Mouse (Mus musculus) granulocyte monocyte progenitor cell, adult 5-6 weeks (primary cell): ENCODE data around the gene Gm7849. TPM values are rescaled to one million over a fixed set of nuclear protein-coding genes. Genes with fewer than 3 reads are reported as not detected.
"Not testable (repeated sequence)": the region's sequence is repeated elsewhere in the genome, so short reads cannot be mapped to it uniquely, and the experiment has no call there.

ENCODE experiments used
- ATAC-seq: replicated peaks from 2 replicates; pipeline ENCODE4 v1.8.0; 2016; ENCODE audit warnings: mild to moderate bottlenecking, moderate TSS enrichment, inconsistent platforms; ENCODE audit not compliant: poor library complexity, severe bottlenecking
- total RNA-seq, 2 experiments: library from RNA; stranded (forward) in 1 of 2; stranded (reverse) in 1 of 2; fragments of 200-712, 200-1000 nt in 1 of 2; fragments of >200 nt in 1 of 2; fragmentation: Nextera tagmentation in 1 of 2; gene quantifications; 2 replicates each; pipeline ENCODE4 v1.2.3; 2014 to 2017

Gene Gm7849
- total RNA-seq (2014; fragmentation: Nextera tagmentation) (not detected in 2 replicates), total RNA-seq (2017) (not detected in 2 replicates)

GRCm38 (mm10) chr8:21456460-21456859, at the start of gene Gm7849:
Gene Gm7849 (minus strand): TSS chr8:21456560.
- not testable (repeated sequence) for ATAC-seq

- not testable (repeated sequence) for ATAC-seq
Observed at GRCm38 (mm10) chr8:21427111-21427510, 29.2 kb downstream of the Gm7849 start, which contains the start of gene Defa36. Gene Defa36 (plus strand): TSS chr8:21427411.

Other genes with a start within 250 kb of the Gm7849 start
- gene Gm15292, start 206.8 kb downstream of the Gm7849 start, total RNA-seq (2014; fragmentation: Nextera tagmentation), result not detected in 2 replicates
- gene Gm15292, start 206.8 kb downstream of the Gm7849 start, total RNA-seq (2017), result not detected in 2 replicates
- not detected in 2 replicates for gene Defa27, start 141.0 kb downstream of the Gm7849 start, total RNA-seq (2014; fragmentation: Nextera tagmentation)
- not detected in 2 replicates for gene Defa27, start 141.0 kb downstream of the Gm7849 start, total RNA-seq (2017)
- not detected in 2 replicates for gene Defa29, start 129.5 kb downstream of the Gm7849 start, total RNA-seq (2014; fragmentation: Nextera tagmentation)
- not detected in 2 replicates for gene Defa29, start 129.5 kb downstream of the Gm7849 start, total RNA-seq (2017)
- gene Defa2, start 78.0 kb downstream of the Gm7849 start, total RNA-seq (2014; fragmentation: Nextera tagmentation), result not detected in 2 replicates
- not detected in 2 replicates for gene Defa2, start 78.0 kb downstream of the Gm7849 start, total RNA-seq (2017)
- not detected in 2 replicates for gene Defa33, start 64.7 kb downstream of the Gm7849 start, total RNA-seq (2014; fragmentation: Nextera tagmentation)
- not detected in 2 replicates for gene Defa33, start 64.7 kb downstream of the Gm7849 start, total RNA-seq (2017)
- not detected in 2 replicates for gene Defa36, start 29.1 kb downstream of the Gm7849 start, total RNA-seq (2014; fragmentation: Nextera tagmentation)
- gene Defa36, start 29.1 kb downstream of the Gm7849 start, total RNA-seq (2017), result not detected in 2 replicates
- gene Defa20, start 52.7 kb upstream of the Gm7849 start, total RNA-seq (2014; fragmentation: Nextera tagmentation), result not detected in 2 replicates
- not detected in 2 replicates for gene Defa20, start 52.7 kb upstream of the Gm7849 start, total RNA-seq (2017)
- not detected in 2 replicates for gene Defa32, start 72.5 kb upstream of the Gm7849 start, total RNA-seq (2014; fragmentation: Nextera tagmentation)
- not detected in 2 replicates for gene Defa32, start 72.5 kb upstream of the Gm7849 start, total RNA-seq (2017)
- not detected in 2 replicates for gene Defa37, start 108.8 kb upstream of the Gm7849 start, total RNA-seq (2014; fragmentation: Nextera tagmentation)
- gene Defa37, start 108.8 kb upstream of the Gm7849 start, total RNA-seq (2017), result not detected in 2 replicates
- not detected in 2 replicates for gene Defa28, start 126.4 kb upstream of the Gm7849 start, total RNA-seq (2014; fragmentation: Nextera tagmentation)
- gene Defa28, start 126.4 kb upstream of the Gm7849 start, total RNA-seq (2017), result not detected in 2 replicates
- gene Gm7861, start 137.9 kb upstream of the Gm7849 start, total RNA-seq (2014; fragmentation: Nextera tagmentation), result not detected in 2 replicates
- gene Gm7861, start 137.9 kb upstream of the Gm7849 start, total RNA-seq (2017), result not detected in 2 replicates
- gene Defa26, start 161.6 kb upstream of the Gm7849 start, total RNA-seq (2014; fragmentation: Nextera tagmentation), result not detected in 2 replicates
- gene Defa26, start 161.6 kb upstream of the Gm7849 start, total RNA-seq (2017), result not detected in 2 replicates
- gene Defa17, start 199.2 kb upstream of the Gm7849 start, total RNA-seq (2014; fragmentation: Nextera tagmentation), result not detected in 2 replicates
- not detected in 2 replicates for gene Defa17, start 199.2 kb upstream of the Gm7849 start, total RNA-seq (2017)
- gene Defa34, start 209.2 kb upstream of the Gm7849 start, total RNA-seq (2014; fragmentation: Nextera tagmentation), result not detected in 2 replicates
- not detected in 2 replicates for gene Defa34, start 209.2 kb upstream of the Gm7849 start, total RNA-seq (2017)
- not detected in 2 replicates for gene AY761184, start 247.1 kb upstream of the Gm7849 start, total RNA-seq (2014; fragmentation: Nextera tagmentation)
- not detected in 2 replicates for gene AY761184, start 247.1 kb upstream of the Gm7849 start, total RNA-seq (2017)